Mouse (Mus musculus) ES-E14 (cell line): ENCODE measurements around the gene Ccdc9. TPM values are rescaled to one million over a fixed set of nuclear protein-coding genes. Genes with fewer than 3 reads are reported as not detected.

Experiments used
- DNase-seq: peaks from one replicate; pipeline ENCODE4 v3.0.0-alpha.2; 2013; ENCODE audit warnings: low read depth, low spot score
- H3K27ac ChIP-seq: 2 replicates; pipeline ENCODE4 v1.5.1; 2012; ENCODE audit warnings: low read depth, mild to moderate bottlenecking, low read length, moderate library complexity, mixed read lengths; ENCODE audit not compliant: poor library complexity, insufficient read depth, severe bottlenecking
- H3K36me3 ChIP-seq: 2 replicates; pipeline ENCODE4 v1.6.1; 2012; ENCODE audit warnings: mild to moderate bottlenecking, low read length, moderate library complexity, mixed read lengths; ENCODE audit not compliant: control insufficient read depth, poor library complexity, insufficient read depth, severe bottlenecking
- H3K4me1 ChIP-seq, 2 experiments: fragments of 150-350 bp in 1 of 2; sonication (generic) in 1 of 2; 2 replicates each; pipeline ENCODE4 v1.6.1; 2012; ENCODE audit warnings: low read length in 2 of 2, mild to moderate bottlenecking in 1 of 2, mixed read lengths in 1 of 2; ENCODE audit not compliant: control insufficient read depth in 2 of 2, insufficient read depth in 2 of 2, poor library complexity in 1 of 2
- H3K4me3 ChIP-seq, 2 experiments: fragments of 150-350 bp in 1 of 2; sonication (generic) in 1 of 2; 2 replicates each; pipeline ENCODE4 v1.5.1; 2012; ENCODE audit warnings: low read length in 2 of 2, low read depth in 1 of 2, mild to moderate bottlenecking in 1 of 2, mixed read lengths in 1 of 2; ENCODE audit not compliant: insufficient read depth in 1 of 2, poor library complexity in 1 of 2, severe bottlenecking in 1 of 2
- H3K9ac ChIP-seq: 2 replicates; pipeline ENCODE4 v1.6.1; 2012; ENCODE audit warnings: low read depth, mild to moderate bottlenecking, low read length, mixed read lengths; ENCODE audit not compliant: poor library complexity, insufficient read depth, severe bottlenecking
- H3K9me3 ChIP-seq: fragments of 150-350 bp; sonication (generic); 2 replicates; pipeline ENCODE4 v1.6.1; 2012; ENCODE audit warnings: low read depth, mild to moderate bottlenecking, low read length; ENCODE audit not compliant: control insufficient read depth, insufficient read depth
- CHD2 ChIP-seq: IDR thresholded peaks from 2 replicates; pipeline ENCODE4 v1.6.1; 2014; ENCODE audit warnings: mild to moderate bottlenecking, low read depth, low read length, inconsistent platforms
- HCFC1 ChIP-seq: IDR thresholded peaks from 2 replicates; pipeline ENCODE4 v1.6.1; 2012; ENCODE audit warnings: low read length, inconsistent platforms, borderline replicate concordance; ENCODE audit not compliant: insufficient read depth
- MAFK ChIP-seq: IDR thresholded peaks from 2 replicates; pipeline ENCODE4 v1.6.1; 2014; ENCODE audit warnings: mild to moderate bottlenecking, low read depth, low read length, inconsistent platforms; ENCODE audit not compliant: insufficient read depth
- ZC3H11A ChIP-seq: IDR thresholded peaks from 2 replicates; pipeline ENCODE4 v1.6.1; 2012; ENCODE audit warnings: low read depth, mild to moderate bottlenecking, inconsistent platforms, low read length, borderline replicate concordance
- ZNF384 ChIP-seq: IDR thresholded peaks from 2 replicates; pipeline ENCODE4 v1.6.1; 2012; ENCODE audit warnings: low read depth, low read length, inconsistent platforms
- in situ Hi-C, 2 experiments: fragments of 600-800 bp; cut with MboI; formaldehyde crosslinking; loops; one replicate each; pipeline ENCODE4 v1.15.1; 2025; ENCODE audit warnings: low sequenced_read_pairs in 2 of 2, inconsistent platforms in 1 of 2; ENCODE audit not compliant: unreplicated experiment in 2 of 2
- total RNA-seq: library from RNA; depleted of rRNA; stranded (reverse); fragments of 300-350 nt; gene quantifications from 2 replicates; pipeline ENCODE4 v1.2.3, GENCODE M21; 2012

The Ccdc9 gene
- total RNA-seq, 1 experiment, result 53.9 TPM

DNA sequence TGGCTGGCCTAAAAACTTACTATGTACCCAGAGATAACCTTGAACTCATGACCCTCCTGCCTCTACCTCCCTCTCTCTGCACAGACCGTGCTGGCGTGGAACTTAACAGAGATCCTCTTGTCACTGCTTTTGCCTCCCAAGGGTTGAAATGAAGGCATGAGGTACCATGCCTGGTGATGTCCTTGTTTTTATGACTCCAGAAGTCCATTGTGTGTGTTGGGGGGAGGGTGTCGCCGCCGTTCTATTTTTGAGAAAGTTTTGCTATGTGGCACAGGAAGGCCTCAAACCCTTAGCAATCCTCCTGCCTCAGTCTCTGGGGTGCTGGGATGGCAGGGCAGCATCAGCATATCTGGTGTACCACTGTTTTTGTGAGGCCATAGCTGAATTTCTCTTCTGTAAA lies 12.3 kb upstream of the Ccdc9 start:
- no peak overlapping the region for H3K9ac ChIP-seq
- TF ChIP-seq ZC3H11A, result no peak
- TF ChIP-seq ZNF384, result no peak
- TF ChIP-seq HCFC1, result no peak
- no peak for TF ChIP-seq CHD2
- TF ChIP-seq MAFK, result no peak

DNA sequence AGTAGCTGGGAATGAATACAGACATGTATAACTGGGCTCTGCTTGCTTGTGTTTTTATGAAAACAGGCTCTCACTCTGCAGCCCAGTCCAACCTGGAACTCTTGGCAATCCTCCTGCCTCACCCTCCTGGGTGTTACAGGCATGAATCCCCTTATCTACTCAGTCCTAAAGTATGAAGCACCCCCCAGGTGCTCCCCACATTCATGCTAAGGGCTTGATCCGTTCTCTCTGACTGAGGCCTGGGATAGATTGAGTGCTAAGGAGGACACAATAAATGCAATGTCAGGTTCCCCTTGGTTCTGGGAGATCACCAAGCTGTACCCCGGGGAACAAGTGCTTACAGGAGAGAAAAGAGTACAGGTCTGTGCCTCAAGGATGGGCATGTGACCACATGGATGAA lies 11.0 kb upstream of the Ccdc9 start:
- no peak for DNase-seq
- Histone ChIP-seq H3K9ac (no peak overlapping the region), H3K4me1 (peaks cover 0 to 17% of the 10 kb centered on the region in 2 experiments; a peak in 2 of 4 replicates), H3K36me3 (no peaks in the 10 kb centered on the region), H3K27ac (no peak overlapping the region), H3K4me3 (no peak overlapping the region; a peak in 1 of 4 replicates), H3K9me3 (no peaks in the 10 kb centered on the region)
- TF ChIP-seq MAFK (no peak), ZNF384 (no peak), HCFC1 (no peak), CHD2 (no peak), ZC3H11A (no peak)
- in situ Hi-C loops, result no loop called here

More for the DNA sequence above, 12.3 kb upstream of the Ccdc9 start:
- H3K27ac ChIP-seq, result no peak overlapping the region
- no peak overlapping the region for H3K4me3 ChIP-seq
- no peak for DNase-seq
- no peaks in the 10 kb centered on the region for H3K9me3 ChIP-seq
- peaks cover 0 to 17% of the 10 kb centered on the region in 2 experiments; a peak in 2 of 4 replicates for H3K4me1 ChIP-seq
- no peaks in the 10 kb centered on the region for H3K36me3 ChIP-seq
- in situ Hi-C loops, result no loop called here

DNA sequence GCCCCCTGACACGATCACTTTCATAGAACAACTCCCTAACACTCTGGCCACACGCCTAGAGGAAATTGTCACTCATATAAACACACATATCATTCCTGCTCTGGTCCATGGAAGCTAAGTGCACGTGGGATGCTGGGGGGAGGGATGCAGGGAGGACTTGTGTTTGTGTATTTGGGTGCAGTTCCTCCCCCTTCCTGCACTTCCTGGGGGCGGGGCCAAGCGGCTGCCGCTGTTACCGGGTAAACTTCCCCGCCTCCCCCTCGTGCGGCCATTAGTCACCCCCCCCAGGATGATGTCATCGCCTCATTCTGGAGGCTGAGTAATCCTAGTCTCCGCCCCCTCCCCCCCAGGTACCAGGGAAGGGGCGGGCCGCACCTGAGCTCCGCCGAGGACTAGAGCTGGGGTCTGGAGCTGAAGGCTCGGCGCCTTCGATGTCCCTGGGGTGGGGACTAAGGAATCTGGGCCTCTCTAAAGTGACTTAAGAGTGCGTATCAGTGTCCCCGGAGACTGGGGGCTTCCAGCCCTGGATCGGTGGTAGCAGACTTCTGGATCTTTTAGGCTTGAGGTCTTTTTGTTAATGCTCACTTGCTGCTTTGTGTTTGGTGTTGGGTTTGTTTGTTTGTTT lies 10.3 kb upstream of the Ccdc9 start:
- Histone ChIP-seq H3K4me1 (peaks cover 0 to 17% of the 10 kb centered on the region in 2 experiments; a peak in 2 of 4 replicates), H3K4me3 (peak overlapping the region; percentile 24 to 41; a peak in 3 of 4 replicates), H3K36me3 (no peaks in the 10 kb centered on the region), H3K9me3 (no peaks in the 10 kb centered on the region), H3K9ac (peak overlapping the region; percentile 23; the same call in 1 of the 2 replicates), H3K27ac (no peak overlapping the region)
- no peak for TF ChIP-seq ZNF384
- peak; percentile 23; the same call in 1 of the 2 replicates for TF ChIP-seq HCFC1
- DNase-seq, result peak; percentile 93
- in situ Hi-C loops, result no loop called here

DNA sequence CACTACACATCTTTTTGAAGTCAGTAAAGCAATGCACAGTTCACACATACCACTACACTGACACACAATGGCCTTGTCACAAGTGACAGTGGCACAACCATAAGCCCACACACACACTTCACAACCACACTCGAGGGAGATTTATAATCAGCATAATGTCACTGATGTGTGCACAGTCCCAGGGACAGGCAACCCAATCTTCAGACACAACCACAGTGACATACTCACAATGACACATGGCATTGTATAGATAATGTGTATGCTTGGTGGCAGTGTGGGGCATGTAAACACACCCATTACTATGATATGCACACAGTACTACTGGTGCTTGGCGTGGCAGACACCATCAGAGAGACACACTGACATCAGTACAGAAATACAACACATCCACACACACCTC lies 9.6 kb upstream of the Ccdc9 start:
- DNase-seq, result no peak
- H3K27ac ChIP-seq, result no peak overlapping the region
- H3K9me3 ChIP-seq, result no peaks in the 10 kb centered on the region
- TF ChIP-seq HCFC1 (no peak), CHD2 (no peak), ZNF384 (no peak), MAFK (no peak), ZC3H11A (no peak)
- no peak overlapping the region for H3K4me3 ChIP-seq
- peaks cover 0 to 17% of the 10 kb centered on the region in 2 experiments; a peak in 2 of 4 replicates for H3K4me1 ChIP-seq
- H3K36me3 ChIP-seq, result no peaks in the 10 kb centered on the region
- H3K9ac ChIP-seq, result no peak overlapping the region
- in situ Hi-C loops, result no loop called here
